Mouse (Mus musculus): ENCODE measurements around the gene Olfr639. TPM values are rescaled to one million over a fixed set of nuclear protein-coding genes. Genes with fewer than 3 reads are reported as not detected.

Olfr639 gene
- polyA plus RNA-seq, 1 experiment from 2014 or later: not detected

Other genes starting within 250 kb of the Olfr639 start
- not detected in 2 replicates for gene Olfr69, start 245.7 kb downstream of the Olfr639 start, polyA plus RNA-seq (2015; fragmentation: Nextera tagmentation; extraction: Ambion mirVana)
- gene Olfr68, start 237.6 kb downstream of the Olfr639 start, polyA plus RNA-seq (2015; fragmentation: Nextera tagmentation; extraction: Ambion mirVana): not detected in 2 replicates
- gene Olfr67, start 225.5 kb downstream of the Olfr639 start, polyA plus RNA-seq (2015; fragmentation: Nextera tagmentation; extraction: Ambion mirVana): not detected in 2 replicates
- gene Hbb-bt, start 203.3 kb downstream of the Olfr639 start, polyA plus RNA-seq (2015; fragmentation: Nextera tagmentation; extraction: Ambion mirVana): 164 and 228 TPM in 2 replicates
- 726 and 1,073 TPM in 2 replicates for gene Hbb-bs, start 189.2 kb downstream of the Olfr639 start, polyA plus RNA-seq (2015; fragmentation: Nextera tagmentation; extraction: Ambion mirVana)
- gene Hbb-bh2, start 176.8 kb downstream of the Olfr639 start, polyA plus RNA-seq (2015; fragmentation: Nextera tagmentation; extraction: Ambion mirVana): not detected in 2 replicates
- not detected in 2 replicates for gene Hbb-bh1, start 174.1 kb downstream of the Olfr639 start, polyA plus RNA-seq (2015; fragmentation: Nextera tagmentation; extraction: Ambion mirVana)
- 0.52 TPM in 1 of 2 replicates, not detected in the other for gene Hbb-y, start 164.1 kb downstream of the Olfr639 start, polyA plus RNA-seq (2015; fragmentation: Nextera tagmentation; extraction: Ambion mirVana)
- gene Olfr66, start 131.1 kb downstream of the Olfr639 start, polyA plus RNA-seq (2015; fragmentation: Nextera tagmentation; extraction: Ambion mirVana): not detected in 2 replicates
- gene Olfr64, start 122.8 kb downstream of the Olfr639 start, polyA plus RNA-seq (2015; fragmentation: Nextera tagmentation; extraction: Ambion mirVana): not detected in 2 replicates
- not detected in 2 replicates for gene Olfr65, start 113.8 kb downstream of the Olfr639 start, polyA plus RNA-seq (2015; fragmentation: Nextera tagmentation; extraction: Ambion mirVana)
- not detected in 2 replicates for gene Olfr631, start 88.5 kb downstream of the Olfr639 start, polyA plus RNA-seq (2015; fragmentation: Nextera tagmentation; extraction: Ambion mirVana)
- gene Olfr632, start 83.0 kb downstream of the Olfr639 start, polyA plus RNA-seq (2015; fragmentation: Nextera tagmentation; extraction: Ambion mirVana): not detected in 2 replicates
- not detected in 2 replicates for gene Olfr633, start 72.9 kb downstream of the Olfr639 start, polyA plus RNA-seq (2015; fragmentation: Nextera tagmentation; extraction: Ambion mirVana)
- not detected in 2 replicates for gene Olfr635, start 46.2 kb downstream of the Olfr639 start, polyA plus RNA-seq (2015; fragmentation: Nextera tagmentation; extraction: Ambion mirVana)
- gene Olfr638, start 18.6 kb downstream of the Olfr639 start, polyA plus RNA-seq (2015; fragmentation: Nextera tagmentation; extraction: Ambion mirVana): not detected in 2 replicates
- gene Olfr640, start 8.3 kb upstream of the Olfr639 start, polyA plus RNA-seq (2015; fragmentation: Nextera tagmentation; extraction: Ambion mirVana): not detected in 2 replicates
- not detected in 2 replicates for gene Olfr641, start 18.1 kb upstream of the Olfr639 start, polyA plus RNA-seq (2015; fragmentation: Nextera tagmentation; extraction: Ambion mirVana)
- gene Olfr642, start 35.4 kb upstream of the Olfr639 start, polyA plus RNA-seq (2015; fragmentation: Nextera tagmentation; extraction: Ambion mirVana): not detected in 2 replicates
- gene 4930516K23Rik, start 44.1 kb upstream of the Olfr639 start, polyA plus RNA-seq (2015; fragmentation: Nextera tagmentation; extraction: Ambion mirVana): not detected in 2 replicates
- gene Olfr644, start 54.6 kb upstream of the Olfr639 start, polyA plus RNA-seq (2015; fragmentation: Nextera tagmentation; extraction: Ambion mirVana): not detected in 2 replicates
- gene Olfr645, start 68.2 kb upstream of the Olfr639 start, polyA plus RNA-seq (2015; fragmentation: Nextera tagmentation; extraction: Ambion mirVana): not detected in 2 replicates
- gene Olfr646, start 87.6 kb upstream of the Olfr639 start, polyA plus RNA-seq (2015; fragmentation: Nextera tagmentation; extraction: Ambion mirVana): not detected in 2 replicates
- not detected in 2 replicates for gene Ubqln5, start 112.5 kb upstream of the Olfr639 start, polyA plus RNA-seq (2015; fragmentation: Nextera tagmentation; extraction: Ambion mirVana)
- not detected in 2 replicates for gene Olfr643, start 120.1 kb upstream of the Olfr639 start, polyA plus RNA-seq (2015; fragmentation: Nextera tagmentation; extraction: Ambion mirVana)
- not detected in 2 replicates for gene Ubqln3, start 126.0 kb upstream of the Olfr639 start, polyA plus RNA-seq (2015; fragmentation: Nextera tagmentation; extraction: Ambion mirVana)
- gene Ubqlnl, start 133.3 kb upstream of the Olfr639 start, polyA plus RNA-seq (2015; fragmentation: Nextera tagmentation; extraction: Ambion mirVana): not detected in 2 replicates
- not detected in 2 replicates for gene Olfm5, start 147.5 kb upstream of the Olfr639 start, polyA plus RNA-seq (2015; fragmentation: Nextera tagmentation; extraction: Ambion mirVana)
- 0.08 and 0.09 TPM in 2 replicates for gene Olfr648, start 166.1 kb upstream of the Olfr639 start, polyA plus RNA-seq (2015; fragmentation: Nextera tagmentation; extraction: Ambion mirVana)
- not detected in 2 replicates for gene Olfr649, start 178.7 kb upstream of the Olfr639 start, polyA plus RNA-seq (2015; fragmentation: Nextera tagmentation; extraction: Ambion mirVana)
- gene Trim6, start 201.5 kb upstream of the Olfr639 start, polyA plus RNA-seq (2015; fragmentation: Nextera tagmentation; extraction: Ambion mirVana): 0.44 and 0.55 TPM in 2 replicates
- 6.0 and 6.2 TPM in 2 replicates for gene Trim34a, start 227.2 kb upstream of the Olfr639 start, polyA plus RNA-seq (2015; fragmentation: Nextera tagmentation; extraction: Ambion mirVana)

Data from intestine, postnatal 0 days (tissue).